Mouse (Mus musculus) liver, embryonic 14.5 days (tissue): ENCODE data around the gene Frat1. TPM values are rescaled to one million over a fixed set of nuclear protein-coding genes. Genes with fewer than 3 reads are reported as not detected.

Experiments used
- ATAC-seq: fragments of 200-750 bp; cut with Nextera tagmentation; 2 replicates; pipeline ENCODE4 v1.8.0; 2017; ENCODE audit warnings: moderate number of reproducible peaks, mild to moderate bottlenecking, moderate library complexity; ENCODE audit not compliant: insufficient read depth
- DNase-seq, 3 experiments: peaks; one replicate each; pipeline ENCODE4 v3.0.0-alpha.2; 2012 to 2013; ENCODE audit warnings: low read depth in 3 of 3, low spot score in 3 of 3
- H3K27ac ChIP-seq: fragments of 300-500 bp; sonication (generic); 2 replicates; pipeline ENCODE4 v1.5.1; 2014; ENCODE audit warnings: moderate library complexity, mild to moderate bottlenecking, control low read depth, inconsistent platforms
- H3K27me3 ChIP-seq: fragments of 300-500 bp; sonication (generic); 2 replicates; pipeline ENCODE4 v1.6.1; 2014; ENCODE audit warnings: mild to moderate bottlenecking, low read length, moderate library complexity; ENCODE audit not compliant: control insufficient read depth, insufficient read depth
- H3K36me3 ChIP-seq: fragments of 300-500 bp; sonication (generic); replicated peaks from 2 replicates; pipeline ENCODE4 v1.6.1; 2014; ENCODE audit warnings: low read depth; ENCODE audit not compliant: control insufficient read depth, insufficient read depth
- H3K4me1 ChIP-seq, 2 experiments: fragments of 200-500 bp in 1 of 2; fragments of 300-500 bp in 1 of 2; sonication (generic) in 1 of 2; replicated peaks; 2 replicates each; pipeline ENCODE4 v1.6.1; 2012 to 2014; ENCODE audit warnings: antibody characterized with exemption in 1 of 2, inconsistent platforms in 1 of 2, low read length in 1 of 2; ENCODE audit not compliant: control insufficient read depth in 2 of 2, insufficient read depth in 2 of 2
- H3K4me2 ChIP-seq: fragments of 300-500 bp; sonication (generic); 2 replicates; pipeline ENCODE4 v1.6.1; 2014; ENCODE audit warnings: low read depth, mild to moderate bottlenecking, control low read depth, moderate library complexity
- H3K4me3 ChIP-seq, 2 experiments: fragments of 200-500 bp in 1 of 2; fragments of 300-500 bp in 1 of 2; sonication (generic) in 1 of 2; 2 replicates each; pipeline ENCODE4 v1.5.1; 2012 to 2014; ENCODE audit warnings: low read depth in 2 of 2, low read length in 2 of 2, mild to moderate bottlenecking in 2 of 2, control low read depth in 1 of 2, inconsistent platforms in 1 of 2, moderate library complexity in 1 of 2; ENCODE audit not compliant: insufficient read depth in 1 of 2
- H3K9ac ChIP-seq: fragments of 300-500 bp; sonication (generic); replicated peaks from 2 replicates; pipeline ENCODE4 v1.6.1; 2014; ENCODE audit warnings: mild to moderate bottlenecking, control low read depth, moderate library complexity
- H3K9me3 ChIP-seq: fragments of 300-500 bp; sonication (generic); 2 replicates; pipeline ENCODE4 v1.6.1; 2016; ENCODE audit warnings: low read length, mixed read lengths; ENCODE audit not compliant: control insufficient read depth
- CTCF ChIP-seq: IDR thresholded peaks from 2 replicates; pipeline ENCODE4 v1.5.1; 2016; ENCODE audit warnings: antibody characterized with exemption, low read depth, control low read depth
- EP300 ChIP-seq: IDR thresholded peaks from 2 replicates; pipeline ENCODE4 v1.6.1; 2016; ENCODE audit warnings: antibody characterized with exemption, low read depth
- WGBS: fragments of 180-500 bp; shearing (Covaris S2); extraction: QIAGEN DNeasy Blood & Tissue Kit; methylation state at CpG from one replicate; pipeline ENCODE4 v1.1.7; 2014; ENCODE audit not compliant: insufficient replicate concordance; 5-methylcytosine and 5-hydroxymethylcytosine counted together
- polyA plus RNA-seq, 2 experiments: library from polyadenylated mRNA; depleted of rRNA in 1 of 2; stranded (reverse) in 1 of 2; unstranded in 1 of 2; fragments of >200 nt; fragmentation: Nextera tagmentation in 1 of 2; extraction: Ambion mirVana in 1 of 2; gene quantifications; 2 replicates each; pipeline versions ENCODE4 v1.2.1 to v1.2.3; 2012 to 2014

Gene Frat1
- polyA plus RNA-seq, 2 experiments = 3.0 to 9.9 TPM

- no peak for TF ChIP-seq EP300
- no peak for TF ChIP-seq CTCF
- Histone ChIP-seq H3K4me3 (no peak overlapping the region), H3K27me3 (no peaks in the 10 kb centered on the region), H3K4me2 (no peak overlapping the region), H3K4me1 (peaks cover 41 to 55% of the 10 kb centered on the region in 2 experiments), H3K27ac (no peak overlapping the region), H3K9ac (no peak overlapping the region), H3K9me3 (no peaks in the 10 kb centered on the region), H3K36me3 (no peaks in the 10 kb centered on the region)
- DNase-seq (no peak), ATAC-seq (no peak)
- 49% methylated on average over 7 of the region's 7 CpGs for WGBS
Observed at GRCm38 (mm10) chr19:41841105-41841750, 11.5 kb downstream of the Frat1 start.

GRCm38 (mm10) chr19:41842196-41842595 is 12.4 kb downstream of the Frat1 start:
- H3K4me3 ChIP-seq = no peak overlapping the region
- no peak for ATAC-seq
- 79% methylated on average over 4 of the region's 4 CpGs for WGBS
- TF ChIP-seq CTCF (no peak), EP300 (no peak)
- H3K4me1 ChIP-seq = peaks cover 32 to 49% of the 10 kb centered on the region in 2 experiments
- no peak for DNase-seq
- no peaks in the 10 kb centered on the region for H3K9me3 ChIP-seq
- H3K36me3 ChIP-seq = no peaks in the 10 kb centered on the region
- H3K27ac ChIP-seq = no peak overlapping the region
- no peaks in the 10 kb centered on the region for H3K27me3 ChIP-seq
- no peak overlapping the region for H3K9ac ChIP-seq
- H3K4me2 ChIP-seq = no peak overlapping the region

DNA sequence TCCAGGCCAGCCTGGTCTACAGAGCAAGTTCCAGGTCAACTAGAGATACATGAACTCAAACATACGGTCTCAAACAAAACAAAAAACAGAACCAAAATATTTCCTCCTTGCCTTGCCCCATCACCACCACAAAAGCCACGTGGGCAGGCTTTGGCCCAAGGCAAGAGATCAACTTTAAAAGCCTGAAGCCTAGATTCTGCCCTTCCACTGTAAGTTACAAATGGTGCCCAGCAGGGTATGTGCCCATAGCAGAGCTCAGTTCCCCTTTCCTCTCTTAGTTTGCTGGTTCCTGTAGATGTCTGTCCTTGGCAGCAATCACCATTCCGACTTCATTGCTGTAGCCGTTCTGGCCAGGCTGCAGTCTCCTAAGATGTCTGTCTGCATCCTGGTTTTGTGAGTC is 12.9 kb downstream of the Frat1 start:
- Histone ChIP-seq H3K9me3 (no peaks in the 10 kb centered on the region), H3K4me1 (peaks cover 27 to 44% of the 10 kb centered on the region in 2 experiments), H3K4me3 (no peak overlapping the region), H3K27me3 (no peaks in the 10 kb centered on the region), H3K9ac (no peak overlapping the region), H3K27ac (no peak overlapping the region), H3K36me3 (no peaks in the 10 kb centered on the region), H3K4me2 (no peak overlapping the region)
- WGBS = 62% methylated on average over 4 of the region's 4 CpGs
- DNase-seq = no peak
- no peak for ATAC-seq
- TF ChIP-seq CTCF = no peak
- TF ChIP-seq EP300 = no peak

DNA sequence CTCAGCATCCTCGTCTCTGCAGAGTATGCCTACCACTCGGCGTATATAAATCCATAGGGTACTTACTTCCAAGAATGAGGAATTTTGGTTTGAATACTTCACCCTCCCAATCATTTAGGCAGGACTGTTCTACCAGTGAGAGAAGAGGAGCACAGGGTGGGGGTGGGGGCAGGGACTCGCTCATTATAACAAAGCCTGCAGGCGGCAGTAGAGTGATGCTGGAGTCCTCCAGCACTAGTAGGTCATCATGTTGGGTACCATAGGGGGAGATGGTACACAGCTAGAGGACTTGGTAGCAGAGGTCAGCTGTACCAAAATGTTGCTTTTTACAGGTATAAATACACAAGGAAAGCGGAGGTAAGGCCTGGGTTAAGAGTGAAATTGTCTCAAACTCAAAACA is 14.6 kb downstream of the Frat1 start:
- Histone ChIP-seq H3K9me3 (no peaks in the 10 kb centered on the region), H3K4me2 (no peak overlapping the region), H3K27ac (no peak overlapping the region), H3K4me3 (no peak overlapping the region), H3K27me3 (no peaks in the 10 kb centered on the region), H3K36me3 (no peaks in the 10 kb centered on the region), H3K9ac (no peak overlapping the region), H3K4me1 (peaks cover 10 to 29% of the 10 kb centered on the region in 2 experiments)
- DNase-seq (no peak), ATAC-seq (no peak)
- TF ChIP-seq CTCF (peak; percentile 60), EP300 (no peak)
- 66% methylated on average over 6 of the region's 6 CpGs for WGBS

DNA sequence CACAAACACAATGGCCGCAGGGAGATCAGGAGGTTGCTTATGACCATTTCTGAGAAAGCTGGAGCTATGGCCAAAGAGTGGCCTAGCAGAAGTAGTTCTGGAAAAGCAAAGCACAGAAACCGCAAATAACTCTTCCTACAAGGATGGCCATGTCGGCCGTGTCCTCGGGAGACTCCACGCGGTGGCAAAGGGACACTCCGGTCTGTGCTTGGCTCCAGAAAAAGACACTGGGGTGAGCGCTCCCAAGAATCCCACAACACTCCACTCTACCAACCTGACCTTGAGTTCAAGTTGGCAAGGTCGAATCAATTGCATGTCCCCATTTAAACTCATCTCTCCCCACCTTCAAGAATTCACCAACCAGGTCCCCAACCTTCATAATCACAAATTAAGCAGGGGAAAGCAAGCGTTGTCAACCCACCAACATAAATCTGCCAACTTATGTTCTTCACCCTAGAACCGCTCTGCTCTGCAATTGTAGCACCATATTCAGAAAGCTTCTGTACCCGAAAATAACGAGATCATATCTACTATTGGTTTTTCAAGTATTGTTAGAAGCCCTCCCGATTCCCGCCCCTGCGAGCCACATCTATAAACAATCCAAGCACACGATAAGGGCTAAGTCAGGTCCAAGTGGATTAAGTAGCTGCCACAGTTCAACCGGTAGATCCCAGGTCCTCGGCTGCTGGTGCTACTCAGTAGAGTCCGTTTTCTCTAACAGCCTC is 16.8 kb downstream of the Frat1 start:
- Histone ChIP-seq H3K4me1 (peaks cover 0 to 25% of the 10 kb centered on the region in 2 experiments), H3K27me3 (no peaks in the 10 kb centered on the region), H3K9me3 (no peaks in the 10 kb centered on the region), H3K9ac (peak overlapping the region; percentile 73), H3K4me3 (peak overlapping the region; percentile 82 to 88), H3K36me3 (no peaks in the 10 kb centered on the region), H3K4me2 (peak overlapping the region; percentile 82), H3K27ac (no peak overlapping the region; the same call in 1 of the 2 replicates)
- WGBS = 8% methylated on average over 21 of the region's 21 CpGs
- DNase-seq (no peak), ATAC-seq (no peak)
- peak; percentile 43 for TF ChIP-seq CTCF
- no peak for TF ChIP-seq EP300
